Mouse (Mus musculus): ENCODE results near the gene Olfr825. TPM values are rescaled to one million over a fixed set of nuclear protein-coding genes. Genes with fewer than 3 reads are reported as not detected.
"Not testable (repeated sequence)": the region's sequence is repeated elsewhere in the genome, so short reads cannot be mapped to it uniquely, and the experiment has no call there.

Gene Olfr825
- total RNA-seq (2021) (not detected), polyA plus RNA-seq (2012; rRNA removed) (not detected in 2 replicates)
- long read RNA-seq, result 0 reads

- Histone ChIP-seq H3K36me3 (ENCODE audit: control insufficient read depth, insufficient read depth, low read length) (no peaks in the 10 kb centered on the region), H3K4me1 (ENCODE audit: control insufficient read depth, insufficient read depth, low read length) (no peaks in the 10 kb centered on the region), H3K79me2 (replicated peaks; ENCODE audit: control insufficient read depth, insufficient read depth, low read length) (no peaks in the 10 kb centered on the region), H3K4me3 (no peak within 1 kb of the TSS), H3K9ac (ENCODE audit: low read depth, low read length) (no peak within 1 kb of the TSS), H3K27ac (no peak within 1 kb of the TSS), H3K27me3 (ENCODE audit: control insufficient read depth, insufficient read depth, low read length) (no peaks in the 10 kb centered on the region)
- no peak for TF ChIP-seq EP300 (IDR thresholded peaks at IDR 0.05; ENCODE audit: insufficient read depth, low read depth, low read length)
- TF ChIP-seq CTCF (IDR thresholded peaks at IDR 0.05), result no peak
- TF ChIP-seq POLR2A (IDR thresholded peaks at IDR 0.05; ENCODE audit: insufficient read depth, low read depth, low read length), result no peak
- intact Hi-C loops (cut with DNase I), result no loop called here
- DNase-seq, result no peak
Measured at GRCm38 (mm10) chr10:130166666-130167065, at the start of gene Olfr825. Olfr825 (minus strand) TSS chr10:130166766.

DNA sequence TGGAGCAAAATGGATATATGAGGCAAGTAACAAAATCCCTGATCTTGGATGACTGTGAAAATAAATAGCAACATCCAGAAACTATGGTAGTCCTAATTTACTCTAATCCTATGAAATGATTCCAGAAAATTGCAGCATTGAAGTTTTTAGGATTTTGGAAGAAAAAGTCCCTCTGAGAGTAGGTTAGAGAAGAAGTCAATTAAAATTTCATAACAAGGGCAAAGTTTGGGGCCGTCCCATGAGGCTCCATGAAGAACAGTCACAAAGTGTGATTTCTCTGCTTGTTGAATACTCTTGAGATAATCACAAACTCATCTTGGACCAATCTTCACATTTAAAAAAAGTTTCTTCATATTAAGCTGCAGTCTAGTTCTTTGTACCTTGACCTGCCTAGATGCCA lies 47.7 kb upstream of the Olfr825 start, which contains the start of gene Olfr827:
Olfr827 (minus strand) TSS at position 101 of the 400 bp plus-strand sequence.
- Histone ChIP-seq H3K27me3 (ENCODE audit: control insufficient read depth, insufficient read depth, low read length) (no peaks in the 10 kb centered on the region), H3K9ac (ENCODE audit: low read depth, low read length) (no peak within 1 kb of the TSS), H3K4me3 (no peak within 1 kb of the TSS), H3K79me2 (replicated peaks; ENCODE audit: control insufficient read depth, insufficient read depth, low read length) (no peaks in the 10 kb centered on the region), H3K4me1 (ENCODE audit: control insufficient read depth, insufficient read depth, low read length) (no peaks in the 10 kb centered on the region), H3K36me3 (ENCODE audit: control insufficient read depth, insufficient read depth, low read length) (no peaks in the 10 kb centered on the region), H3K27ac (no peak within 1 kb of the TSS)
- WGBS, result 73% methylated on average over 1 of the region's 1 CpGs
- intact Hi-C loops (cut with DNase I), result no loop called here
- TF ChIP-seq EP300 (IDR thresholded peaks at IDR 0.05; ENCODE audit: insufficient read depth, low read depth, low read length), result no peak
- no peak for TF ChIP-seq CTCF (IDR thresholded peaks at IDR 0.05)
- no peak for TF ChIP-seq POLR2A (IDR thresholded peaks at IDR 0.05; ENCODE audit: insufficient read depth, low read depth, low read length)
- DNase-seq, result no peak

DNA sequence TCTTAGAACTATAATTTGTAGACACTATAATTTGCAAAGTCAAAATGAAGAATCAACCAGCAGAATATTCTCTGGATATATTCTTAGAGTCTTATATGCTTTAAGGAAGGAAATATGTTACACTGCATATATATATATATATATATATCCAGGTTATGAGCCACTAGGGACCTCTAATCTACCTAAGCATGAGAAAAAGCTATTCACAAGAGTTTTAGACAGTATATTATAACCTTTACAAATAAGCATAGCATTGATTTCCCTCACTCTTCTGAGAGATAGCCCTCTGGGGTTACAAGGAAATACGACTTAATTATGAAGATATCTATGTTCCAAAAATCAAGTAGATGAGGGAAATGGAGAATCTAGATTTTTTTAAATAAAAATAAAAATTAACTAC lies 17.5 kb upstream of the Olfr825 start, which contains the start of gene Olfr826:
Olfr826 (minus strand) TSS at position 101 of the 400 bp plus-strand sequence.
- H3K36me3 ChIP-seq (ENCODE audit: control insufficient read depth, insufficient read depth, low read length), result no peaks in the 10 kb centered on the region
- H3K4me3 ChIP-seq, result no peak within 1 kb of the TSS
- no peak within 1 kb of the TSS for H3K9ac ChIP-seq (ENCODE audit: low read depth, low read length)
- 53% methylated on average over 1 of the region's 1 CpGs for WGBS
- H3K79me2 ChIP-seq (replicated peaks; ENCODE audit: control insufficient read depth, insufficient read depth, low read length), result no peaks in the 10 kb centered on the region
- no peak for TF ChIP-seq CTCF (IDR thresholded peaks at IDR 0.05)
- no peak for TF ChIP-seq EP300 (IDR thresholded peaks at IDR 0.05; ENCODE audit: insufficient read depth, low read depth, low read length)
- TF ChIP-seq POLR2A (IDR thresholded peaks at IDR 0.05; ENCODE audit: insufficient read depth, low read depth, low read length), result no peak
- no peak for DNase-seq
- H3K27me3 ChIP-seq (ENCODE audit: control insufficient read depth, insufficient read depth, low read length), result no peaks in the 10 kb centered on the region
- intact Hi-C loops (cut with DNase I), result no loop called here
- H3K4me1 ChIP-seq (ENCODE audit: control insufficient read depth, insufficient read depth, low read length), result no peaks in the 10 kb centered on the region
- no peak within 1 kb of the TSS for H3K27ac ChIP-seq

GRCm38 (mm10) chr10:130165196-130165595 lies 1.4 kb downstream of the Olfr825 start:
- no peaks in the 10 kb centered on the region for H3K36me3 ChIP-seq (ENCODE audit: control insufficient read depth, insufficient read depth, low read length)
- H3K4me3 ChIP-seq, result no peak overlapping the region
- TF ChIP-seq POLR2A (IDR thresholded peaks at IDR 0.05; ENCODE audit: insufficient read depth, low read depth, low read length) (no peak), EP300 (IDR thresholded peaks at IDR 0.05; ENCODE audit: insufficient read depth, low read depth, low read length) (no peak), CTCF (IDR thresholded peaks at IDR 0.05) (no peak)
- H3K9ac ChIP-seq (ENCODE audit: low read depth, low read length), result no peak overlapping the region
- intact Hi-C loops (cut with DNase I), result no loop called here
- no peaks in the 10 kb centered on the region for H3K4me1 ChIP-seq (ENCODE audit: control insufficient read depth, insufficient read depth, low read length)
- no peaks in the 10 kb centered on the region for H3K27me3 ChIP-seq (ENCODE audit: control insufficient read depth, insufficient read depth, low read length)
- no peaks in the 10 kb centered on the region for H3K79me2 ChIP-seq (replicated peaks; ENCODE audit: control insufficient read depth, insufficient read depth, low read length)
- DNase-seq, result no peak
- no peak overlapping the region for H3K27ac ChIP-seq

DNA sequence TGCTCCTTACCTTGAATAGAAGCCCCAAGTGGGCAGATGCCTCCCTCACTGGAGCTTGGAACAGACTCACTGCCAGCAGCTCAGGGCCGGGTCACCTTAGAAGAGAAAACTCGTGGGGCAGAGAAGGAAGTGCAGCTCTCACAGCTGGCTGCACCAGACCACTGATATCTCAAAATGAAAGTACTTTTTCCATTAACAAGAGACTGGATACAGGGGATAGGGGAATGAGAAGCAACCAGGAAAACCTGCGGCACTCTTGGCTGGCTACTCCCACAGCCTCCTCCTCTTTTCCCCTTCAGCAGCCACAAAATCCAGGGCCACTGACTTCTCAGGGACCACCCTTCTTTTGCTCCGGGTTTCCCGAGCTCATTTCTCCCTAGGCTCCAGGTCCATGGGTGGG lies 22.4 kb downstream of the Olfr825 start:
- intact Hi-C loops (cut with DNase I), result no loop called here
- 59% methylated on average over 5 of the region's 5 CpGs for WGBS
- H3K27ac ChIP-seq, result no peak overlapping the region
- no peak for TF ChIP-seq CTCF (IDR thresholded peaks at IDR 0.05)
- TF ChIP-seq EP300 (IDR thresholded peaks at IDR 0.05; ENCODE audit: insufficient read depth, low read depth, low read length), result no peak
- no peak for TF ChIP-seq POLR2A (IDR thresholded peaks at IDR 0.05; ENCODE audit: insufficient read depth, low read depth, low read length)
- H3K36me3 ChIP-seq (ENCODE audit: control insufficient read depth, insufficient read depth, low read length), result no peaks in the 10 kb centered on the region
- no peak overlapping the region for H3K4me3 ChIP-seq
- no peak for DNase-seq
- no peak overlapping the region for H3K9ac ChIP-seq (ENCODE audit: low read depth, low read length)
- no peaks in the 10 kb centered on the region for H3K4me1 ChIP-seq (ENCODE audit: control insufficient read depth, insufficient read depth, low read length)
- no peaks in the 10 kb centered on the region for H3K27me3 ChIP-seq (ENCODE audit: control insufficient read depth, insufficient read depth, low read length)
- no peaks in the 10 kb centered on the region for H3K79me2 ChIP-seq (replicated peaks; ENCODE audit: control insufficient read depth, insufficient read depth, low read length)

- DNase-seq; intact Hi-C loops (cut with DNase I); H3K27ac ChIP-seq; H3K4me3 ChIP-seq; H3K27me3 ChIP-seq (ENCODE audit: control insufficient read depth, insufficient read depth, low read length); H3K4me1 ChIP-seq (ENCODE audit: control insufficient read depth, insufficient read depth, low read length); H3K9ac ChIP-seq (ENCODE audit: low read depth, low read length); H3K36me3 ChIP-seq (ENCODE audit: control insufficient read depth, insufficient read depth, low read length); H3K79me2 ChIP-seq (replicated peaks; ENCODE audit: control insufficient read depth, insufficient read depth, low read length): not testable (repeated sequence)
- WGBS, result 60% methylated on average over 5 of the region's 5 CpGs
Measured at GRCm38 (mm10) chr10:130142481-130142880, 24.1 kb downstream of the Olfr825 start.
